Mouse (Mus musculus): ENCODE data around the gene Nhlh1. TPM values are rescaled to one million over a fixed set of nuclear protein-coding genes. Genes with fewer than 3 reads are reported as not detected.

Gene Nhlh1
- polyA plus RNA-seq, 1 experiment = 0.02 TPM

DNA sequence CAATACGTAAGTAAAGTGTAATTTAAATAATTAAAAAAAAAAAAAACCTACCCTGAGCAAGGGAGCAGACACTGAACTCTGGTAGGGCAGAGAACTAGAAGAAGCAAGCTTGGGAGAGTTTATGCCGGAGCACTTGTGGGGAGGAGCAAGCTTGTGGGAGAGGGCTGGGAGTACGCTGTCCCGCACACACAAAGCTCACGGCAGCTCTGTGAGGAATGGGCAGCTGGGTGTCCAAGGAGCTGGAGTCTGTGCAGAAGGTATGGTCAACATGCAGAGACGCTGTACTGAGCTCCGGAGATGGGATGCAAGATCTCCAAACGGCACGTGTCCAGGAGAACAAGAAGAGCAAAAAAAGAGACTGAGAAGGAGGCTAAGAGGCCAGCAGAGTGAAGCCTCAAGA lies 42.6 kb downstream of the Nhlh1 start:
- Histone ChIP-seq H3K36me3 (ENCODE audit: control insufficient read depth, insufficient read depth) (peaks cover 3% of the 10 kb centered on the region), H3K79me2 (ENCODE audit: control insufficient read depth, insufficient read depth) (no peaks in the 10 kb centered on the region), H3K4me2 (ENCODE audit: low read depth) (no peak overlapping the region), H3K4me3 (no peak overlapping the region), H3K27me3 (ENCODE audit: control insufficient read depth, insufficient read depth, insufficient read length) (no peaks in the 10 kb centered on the region), H3ac (ENCODE audit: control insufficient read depth, insufficient read length) (no peak overlapping the region)
- TF ChIP-seq CEBPB (IDR thresholded peaks at IDR 0.05; ENCODE audit: insufficient read depth, poor library complexity, severe bottlenecking) (no peak), TCF12 (IDR thresholded peaks at IDR 0.05; ENCODE audit: insufficient read depth, poor library complexity, severe bottlenecking) (no peak)

DNA sequence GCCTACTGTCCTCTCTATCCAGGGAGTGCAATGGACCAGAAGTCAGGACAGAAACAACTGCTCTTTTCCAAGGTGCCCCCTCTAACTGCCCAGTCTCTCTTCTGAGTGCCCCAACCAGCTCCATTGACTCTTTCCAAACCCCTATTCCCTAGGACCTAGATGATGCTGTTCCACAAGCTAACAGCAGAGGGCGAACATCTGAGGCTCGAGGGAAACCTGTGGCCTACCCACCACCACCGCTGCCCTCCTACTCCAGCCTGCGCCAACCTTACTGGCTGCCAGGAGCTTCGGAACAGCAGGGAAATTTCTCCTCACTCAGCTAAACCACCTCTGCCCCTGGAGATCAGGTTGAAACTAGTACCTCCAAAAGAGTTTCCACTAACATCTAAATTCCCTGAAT lies 45.3 kb downstream of the Nhlh1 start:
- H3K79me2 ChIP-seq (ENCODE audit: control insufficient read depth, insufficient read depth) = no peaks in the 10 kb centered on the region
- no peak overlapping the region for H3K4me2 ChIP-seq (ENCODE audit: low read depth)
- H3K36me3 ChIP-seq (ENCODE audit: control insufficient read depth, insufficient read depth) = peaks cover 3% of the 10 kb centered on the region
- TF ChIP-seq TCF12 (IDR thresholded peaks at IDR 0.05; ENCODE audit: insufficient read depth, poor library complexity, severe bottlenecking) (no peak), CEBPB (IDR thresholded peaks at IDR 0.05; ENCODE audit: insufficient read depth, poor library complexity, severe bottlenecking) (no peak), TCF3 (IDR thresholded peaks at IDR 0.05; ENCODE audit: insufficient read length, low read depth) (no peak), MYOD1 (IDR thresholded peaks at IDR 0.05; ENCODE audit: control insufficient read depth in 1 of 3, insufficient read length in 2 of 3, low read depth in 2 of 3) (no peak), POLR2A (IDR thresholded peaks at IDR 0.05; ENCODE audit: insufficient read length, low read depth) (no peak), POLR2AphosphoS2 (IDR thresholded peaks at IDR 0.05; ENCODE audit: insufficient read length, low read depth) (no peak), MAX (IDR thresholded peaks at IDR 0.05; ENCODE audit: low read depth) (no peak), E2F4 (IDR thresholded peaks at IDR 0.05; ENCODE audit: insufficient read depth) (no peak), MYOG (IDR thresholded peaks at IDR 0.05; ENCODE audit: control insufficient read depth in 1 of 3, insufficient read depth in 1 of 3, insufficient read length in 2 of 3, low read depth in 2 of 3) (no peak), USF1 (IDR thresholded peaks at IDR 0.05; ENCODE audit: low read depth) (no peak)
- H3K4me3 ChIP-seq = no peak overlapping the region
- no peaks in the 10 kb centered on the region for H3K27me3 ChIP-seq (ENCODE audit: control insufficient read depth, insufficient read depth, insufficient read length)
- no peak overlapping the region for H3ac ChIP-seq (ENCODE audit: control insufficient read depth, insufficient read length)

DNA sequence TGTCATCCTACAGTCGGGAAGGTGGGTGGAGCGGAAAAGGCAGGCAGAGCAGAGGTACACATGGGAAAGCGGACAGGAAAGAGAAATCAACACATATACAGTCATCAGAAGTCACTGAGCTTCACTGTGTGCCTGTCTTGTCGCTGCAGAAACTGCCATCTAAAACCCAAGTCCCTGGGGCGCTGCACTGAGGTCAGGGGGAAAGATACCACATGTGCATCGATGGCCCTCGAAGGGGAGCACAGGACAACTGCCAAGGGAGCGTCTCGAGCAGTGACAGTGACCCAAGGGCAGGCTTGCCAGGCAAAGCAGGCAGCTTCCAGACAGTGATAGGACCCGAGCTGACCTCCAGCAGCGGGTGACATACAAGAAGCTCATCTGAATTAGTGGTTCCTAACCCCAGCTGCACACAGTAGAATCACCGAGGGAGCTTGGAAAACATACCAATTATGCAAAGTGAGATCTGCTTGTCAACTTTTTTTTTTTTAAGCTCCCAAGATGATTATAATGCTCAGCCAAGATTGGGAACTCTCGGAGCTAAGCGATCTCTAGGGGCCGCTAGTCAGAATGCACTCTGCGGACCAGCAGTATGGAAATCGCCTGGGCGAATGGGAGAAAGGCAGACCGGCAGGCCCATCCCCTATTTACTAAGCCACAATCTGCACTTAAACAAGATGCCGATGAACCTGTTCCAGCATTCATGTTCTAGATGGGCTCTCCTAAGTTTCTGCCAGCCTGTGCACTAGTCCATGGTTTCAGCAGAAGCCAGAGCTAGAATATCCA lies 47.1 kb downstream of the Nhlh1 start:
- H3K36me3 ChIP-seq (ENCODE audit: control insufficient read depth, insufficient read depth) = peaks cover 3% of the 10 kb centered on the region

DNA sequence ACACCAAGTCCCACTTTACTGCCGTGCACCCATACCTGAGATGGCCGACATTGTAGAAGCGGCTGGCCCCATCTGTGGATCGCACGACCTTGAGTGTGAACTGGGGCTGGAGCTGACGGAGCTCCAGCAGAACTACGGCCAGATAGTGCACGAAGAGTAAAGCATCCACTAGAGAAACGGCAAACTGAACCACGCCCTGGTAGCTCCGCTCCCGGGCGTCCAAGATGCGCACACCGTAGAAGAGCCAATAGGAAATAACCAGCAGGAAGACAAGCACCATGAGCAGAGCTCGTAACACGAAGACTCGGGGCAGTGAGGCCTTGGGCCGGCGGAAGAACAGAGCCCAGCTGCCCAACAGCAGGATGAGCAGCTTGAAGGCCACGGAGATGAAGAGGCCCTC lies 48.0 kb downstream of the Nhlh1 start:
- H3ac ChIP-seq (ENCODE audit: control insufficient read depth, insufficient read length) = no peak overlapping the region
- H3K4me3 ChIP-seq = no peak overlapping the region
- TF ChIP-seq CEBPB (IDR thresholded peaks at IDR 0.05; ENCODE audit: insufficient read depth, poor library complexity, severe bottlenecking) = no peak
- no peak for TF ChIP-seq MAX (IDR thresholded peaks at IDR 0.05; ENCODE audit: low read depth)
- TF ChIP-seq E2F4 (IDR thresholded peaks at IDR 0.05; ENCODE audit: insufficient read depth) = no peak
- no peak for TF ChIP-seq USF1 (IDR thresholded peaks at IDR 0.05; ENCODE audit: low read depth)
- TF ChIP-seq SRF (IDR thresholded peaks at IDR 0.05; ENCODE audit: control insufficient read depth, insufficient read length, low read depth) = no peak
- no peak for TF ChIP-seq MYOD1 (IDR thresholded peaks at IDR 0.05; ENCODE audit: control insufficient read depth in 1 of 3, insufficient read length in 2 of 3, low read depth in 2 of 3)
- no peak for TF ChIP-seq REST (IDR thresholded peaks at IDR 0.05; ENCODE audit: insufficient read depth, insufficient read length)
- TF ChIP-seq MYOG (IDR thresholded peaks at IDR 0.05; ENCODE audit: control insufficient read depth in 1 of 3, insufficient read depth in 1 of 3, insufficient read length in 2 of 3, low read depth in 2 of 3) = no peak
- TF ChIP-seq POLR2AphosphoS2 (IDR thresholded peaks at IDR 0.05; ENCODE audit: insufficient read length, low read depth) = no peak
- no peak for TF ChIP-seq TCF3 (IDR thresholded peaks at IDR 0.05; ENCODE audit: insufficient read length, low read depth)
- TF ChIP-seq TCF12 (IDR thresholded peaks at IDR 0.05; ENCODE audit: insufficient read depth, poor library complexity, severe bottlenecking) = no peak
- H3K4me2 ChIP-seq (ENCODE audit: low read depth) = no peak overlapping the region
- H3K36me3 ChIP-seq (ENCODE audit: control insufficient read depth, insufficient read depth) = peaks cover 3% of the 10 kb centered on the region
- no peaks in the 10 kb centered on the region for H3K27me3 ChIP-seq (ENCODE audit: control insufficient read depth, insufficient read depth, insufficient read length)
- H3K79me2 ChIP-seq (ENCODE audit: control insufficient read depth, insufficient read depth) = no peaks in the 10 kb centered on the region

More for the DNA sequence above, 47.1 kb downstream of the Nhlh1 start:
- H3K27me3 ChIP-seq (ENCODE audit: control insufficient read depth, insufficient read depth, insufficient read length) = no peaks in the 10 kb centered on the region
- H3K79me2 ChIP-seq (ENCODE audit: control insufficient read depth, insufficient read depth) = no peaks in the 10 kb centered on the region
- H3K4me3 ChIP-seq = no peak overlapping the region
- H3ac ChIP-seq (ENCODE audit: control insufficient read depth, insufficient read length) = no peak overlapping the region
- TF ChIP-seq REST (IDR thresholded peaks at IDR 0.05; ENCODE audit: insufficient read depth, insufficient read length) (no peak), POLR2AphosphoS2 (IDR thresholded peaks at IDR 0.05; ENCODE audit: insufficient read length, low read depth) (no peak)
- H3K4me2 ChIP-seq (ENCODE audit: low read depth) = no peak overlapping the region

DNA sequence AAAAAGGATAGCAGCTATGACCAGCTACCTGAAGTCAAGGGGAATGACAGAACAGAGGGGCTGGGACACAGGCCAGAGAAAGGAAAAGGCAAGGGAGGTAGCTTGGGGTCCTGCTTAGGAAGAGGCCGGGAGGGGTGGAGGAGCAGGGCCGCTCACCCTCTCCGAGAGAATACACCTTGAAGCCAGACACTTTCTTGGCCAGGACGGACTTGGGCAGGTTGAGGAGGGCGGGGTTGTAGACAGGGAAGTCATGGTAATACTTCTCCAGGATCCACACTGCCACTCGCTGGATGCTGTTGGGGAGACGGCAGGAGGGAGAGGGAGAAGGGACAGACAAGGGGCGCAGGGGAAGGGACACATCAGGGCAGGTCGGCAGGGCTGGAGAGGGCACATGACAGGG lies 49.0 kb downstream of the Nhlh1 start:
- peaks cover 3% of the 10 kb centered on the region for H3K36me3 ChIP-seq (ENCODE audit: control insufficient read depth, insufficient read depth)

More for the DNA sequence above, 49.0 kb downstream of the Nhlh1 start:
- H3K27me3 ChIP-seq (ENCODE audit: control insufficient read depth, insufficient read depth, insufficient read length) = no peaks in the 10 kb centered on the region
- H3K4me2 ChIP-seq (ENCODE audit: low read depth) = no peak overlapping the region
- no peaks in the 10 kb centered on the region for H3K79me2 ChIP-seq (ENCODE audit: control insufficient read depth, insufficient read depth)
- H3K4me3 ChIP-seq = no peak overlapping the region
- no peak overlapping the region for H3ac ChIP-seq (ENCODE audit: control insufficient read depth, insufficient read length)
- TF ChIP-seq TCF3 (IDR thresholded peaks at IDR 0.05; ENCODE audit: insufficient read length, low read depth) = no peak
- TF ChIP-seq SRF (IDR thresholded peaks at IDR 0.05; ENCODE audit: control insufficient read depth, insufficient read length, low read depth) = no peak

Data from myocyte (in vitro differentiated cells).